Mouse (Mus musculus) forebrain, embryonic 13.5 days (tissue): Measurements from ENCODE around the gene Prkab2. TPM values are rescaled to one million over a fixed set of nuclear protein-coding genes. Genes with fewer than 3 reads are reported as not detected.

Experiments used
- ATAC-seq: fragments of 200-750 bp; cut with Nextera tagmentation; 2 replicates; pipeline ENCODE4 v1.8.0; 2017
- H3K27ac ChIP-seq: fragments of 300-500 bp; sonication (generic); 2 replicates; pipeline ENCODE4 v1.5.1; 2015; ENCODE audit warnings: inconsistent platforms, mild to moderate bottlenecking, moderate library complexity
- H3K27me3 ChIP-seq: fragments of 300-500 bp; sonication (generic); 2 replicates; pipeline ENCODE4 v1.6.1; 2015; ENCODE audit warnings: mild to moderate bottlenecking, inconsistent platforms
- H3K36me3 ChIP-seq: fragments of 300-500 bp; sonication (generic); 2 replicates; pipeline ENCODE4 v1.6.1; 2015; ENCODE audit warnings: mild to moderate bottlenecking, inconsistent platforms; ENCODE audit not compliant: poor library complexity, severe bottlenecking
- H3K4me1 ChIP-seq: fragments of 300-500 bp; sonication (generic); 2 replicates; pipeline ENCODE4 v1.6.1; 2015; ENCODE audit warnings: inconsistent platforms
- H3K4me2 ChIP-seq: fragments of 300-500 bp; sonication (generic); 2 replicates; pipeline ENCODE4 v1.6.1; 2015; ENCODE audit warnings: inconsistent platforms, mild to moderate bottlenecking, moderate library complexity
- H3K4me3 ChIP-seq: fragments of 300-500 bp; sonication (generic); 2 replicates; pipeline ENCODE4 v1.5.1; 2015; ENCODE audit warnings: mild to moderate bottlenecking, inconsistent platforms
- H3K9ac ChIP-seq: fragments of 300-500 bp; sonication (generic); 2 replicates; pipeline ENCODE4 v1.6.1; 2015; ENCODE audit warnings: mild to moderate bottlenecking, inconsistent platforms
- H3K9me3 ChIP-seq: fragments of 300-500 bp; sonication (generic); replicated peaks from 2 replicates; pipeline ENCODE4 v1.6.1; 2016; ENCODE audit warnings: inconsistent platforms
- WGBS: fragments of 180-500 bp; shearing (Covaris S2); methylation state at CpG from one replicate; pipeline ENCODE4 v1.1.7; 2015; 5-methylcytosine and 5-hydroxymethylcytosine counted together
- microRNA-seq: library from miRNA; unstranded; fragments of <30 nt; microRNA quantifications from one replicate; pipeline ENCODE4, GENCODE M21; 2016
- polyA plus RNA-seq: library from polyadenylated mRNA; unstranded; fragments of >200 nt; fragmentation: Nextera tagmentation; extraction: Ambion mirVana; gene quantifications from 2 replicates; pipeline ENCODE4 v1.2.1, GENCODE M21; 2015

Gene Prkab2
- polyA plus RNA-seq, 1 experiment from 2014 or later = 5.6 TPM

DNA sequence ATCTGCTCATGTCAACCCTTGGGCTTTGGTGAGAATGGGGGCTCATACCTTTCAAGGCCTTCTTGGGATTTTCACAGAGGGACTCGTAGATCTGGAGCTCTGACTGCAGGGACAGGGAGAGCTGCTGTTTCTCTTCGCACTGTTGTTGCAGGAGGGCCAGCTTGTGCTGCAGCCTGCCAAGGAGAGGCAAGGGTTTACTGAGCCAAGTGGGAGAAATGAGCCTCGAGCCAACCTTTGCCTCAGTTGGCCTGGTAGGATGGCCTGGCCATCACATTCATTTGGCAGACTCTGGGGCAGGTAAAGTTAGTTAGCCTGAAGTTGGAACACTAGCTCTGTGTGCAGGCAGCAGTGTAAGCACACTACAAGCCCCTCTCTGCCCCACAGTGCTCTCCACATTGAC lies 41.1 kb downstream of the Prkab2 start:
- 73% methylated on average over 3 of the region's 3 CpGs for WGBS
- no peak for ATAC-seq
- no peak overlapping the region for H3K4me2 ChIP-seq
- H3K36me3 ChIP-seq = no peaks in the 10 kb centered on the region; the same call in 1 of the 2 replicates
- H3K4me1 ChIP-seq = no peaks in the 10 kb centered on the region
- H3K27me3 ChIP-seq = no peaks in the 10 kb centered on the region
- no peaks in the 10 kb centered on the region for H3K9me3 ChIP-seq
- H3K9ac ChIP-seq = no peak overlapping the region
- no peak overlapping the region for H3K4me3 ChIP-seq
- no peak overlapping the region for H3K27ac ChIP-seq

DNA sequence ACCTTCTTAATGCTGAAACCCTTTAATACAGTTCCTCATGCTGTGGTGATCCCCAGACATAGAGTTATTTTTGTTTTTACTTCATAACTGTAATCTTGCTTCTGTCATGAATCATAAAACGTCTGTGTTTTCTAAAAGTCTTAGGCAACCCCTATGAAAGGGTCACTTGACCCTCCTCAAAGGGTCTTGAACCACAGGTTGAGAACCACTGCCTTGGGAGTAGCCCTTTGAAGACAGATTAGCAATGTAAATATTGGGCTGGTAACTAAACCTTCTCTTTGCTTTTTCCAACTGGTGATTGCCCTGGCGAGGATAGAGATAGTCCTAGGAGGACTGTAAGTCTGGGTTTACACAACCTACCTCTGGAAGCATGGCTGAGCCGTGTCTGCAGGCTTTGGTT lies 43.2 kb downstream of the Prkab2 start:
- Histone ChIP-seq H3K4me1 (no peaks in the 10 kb centered on the region), H3K27me3 (no peaks in the 10 kb centered on the region), H3K36me3 (no peaks in the 10 kb centered on the region; the same call in 1 of the 2 replicates), H3K9ac (no peak overlapping the region), H3K4me3 (no peak overlapping the region), H3K27ac (no peak overlapping the region), H3K9me3 (no peaks in the 10 kb centered on the region), H3K4me2 (no peak overlapping the region)
- ATAC-seq = no peak
- WGBS = 84% methylated on average over 3 of the region's 3 CpGs

GRCm38 (mm10) chr3:97702448-97703080 lies 44.6 kb downstream of the Prkab2 start:
- no peak overlapping the region for H3K9ac ChIP-seq
- no peak overlapping the region for H3K4me3 ChIP-seq
- no peak overlapping the region for H3K4me2 ChIP-seq
- H3K27ac ChIP-seq = no peak overlapping the region
- H3K27me3 ChIP-seq = no peaks in the 10 kb centered on the region
- no peaks in the 10 kb centered on the region; the same call in 1 of the 2 replicates for H3K36me3 ChIP-seq
- no peaks in the 10 kb centered on the region for H3K9me3 ChIP-seq
- H3K4me1 ChIP-seq = no peaks in the 10 kb centered on the region
- ATAC-seq = no peak
- WGBS = 92% methylated on average over 11 of the region's 11 CpGs

DNA sequence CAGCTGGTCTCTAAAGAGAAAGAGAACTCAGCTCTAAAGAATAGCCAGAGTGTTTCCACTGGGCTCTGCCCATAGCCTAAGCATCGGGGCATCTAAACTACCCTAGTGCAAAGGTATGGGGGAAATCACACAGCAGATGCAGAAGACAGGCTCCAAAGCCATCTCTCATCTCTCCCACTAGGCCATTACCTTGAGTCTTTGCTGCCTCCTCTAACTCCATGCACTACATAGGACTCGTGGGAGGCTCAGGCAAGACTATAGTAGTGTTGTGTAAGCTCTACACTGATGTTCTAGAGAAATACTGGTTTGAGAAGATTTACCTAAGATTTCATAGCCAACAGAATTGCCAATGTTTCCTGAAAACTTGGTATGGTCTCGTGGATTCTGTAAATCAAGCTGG lies 47.5 kb downstream of the Prkab2 start:
- Histone ChIP-seq H3K4me3 (no peak overlapping the region), H3K4me2 (no peak overlapping the region), H3K9ac (no peak overlapping the region), H3K27ac (no peak overlapping the region), H3K27me3 (no peaks in the 10 kb centered on the region), H3K9me3 (no peaks in the 10 kb centered on the region), H3K36me3 (no peaks in the 10 kb centered on the region; the same call in 1 of the 2 replicates), H3K4me1 (no peaks in the 10 kb centered on the region)
- no peak for ATAC-seq
- WGBS = 87% methylated on average over 3 of the region's 3 CpGs

- H3K36me3 ChIP-seq = no peaks in the 10 kb centered on the region; the same call in 1 of the 2 replicates
- no peak overlapping the region for H3K4me3 ChIP-seq
- H3K9me3 ChIP-seq = no peaks in the 10 kb centered on the region
- no peak overlapping the region for H3K27ac ChIP-seq
- no peak overlapping the region for H3K9ac ChIP-seq
- 87% methylated on average over 4 of the region's 4 CpGs for WGBS
- no peak for ATAC-seq
- H3K27me3 ChIP-seq = no peaks in the 10 kb centered on the region
- H3K4me1 ChIP-seq = no peaks in the 10 kb centered on the region
- no peak overlapping the region for H3K4me2 ChIP-seq
Measured at GRCm38 (mm10) chr3:97706561-97706960, 48.6 kb downstream of the Prkab2 start.

GRCm38 (mm10) chr3:97710134-97710533 lies 52.1 kb downstream of the Prkab2 start:
- ATAC-seq = no peak
- no peaks in the 10 kb centered on the region for H3K4me1 ChIP-seq

GRCm38 (mm10) chr3:97710881-97711280 lies 52.9 kb downstream of the Prkab2 start:
- 67% methylated on average over 5 of the region's 5 CpGs for WGBS
- Histone ChIP-seq H3K4me2 (no peak overlapping the region), H3K36me3 (no peaks in the 10 kb centered on the region), H3K27me3 (no peaks in the 10 kb centered on the region), H3K27ac (no peak overlapping the region), H3K9me3 (no peaks in the 10 kb centered on the region), H3K9ac (no peak overlapping the region), H3K4me1 (no peaks in the 10 kb centered on the region), H3K4me3 (no peak overlapping the region)
- ATAC-seq = no peak

More at GRCm38 (mm10) chr3:97710134-97710533, 52.1 kb downstream of the Prkab2 start:
- WGBS = 89% methylated on average over 11 of the region's 11 CpGs
- Histone ChIP-seq H3K27ac (no peak overlapping the region), H3K36me3 (no peaks in the 10 kb centered on the region), H3K4me3 (no peak overlapping the region), H3K9ac (no peak overlapping the region), H3K4me2 (no peak overlapping the region), H3K27me3 (no peaks in the 10 kb centered on the region), H3K9me3 (no peaks in the 10 kb centered on the region)

- Histone ChIP-seq H3K4me1 (no peaks in the 10 kb centered on the region), H3K27me3 (no peaks in the 10 kb centered on the region), H3K27ac (no peak overlapping the region), H3K36me3 (no peaks in the 10 kb centered on the region), H3K4me3 (no peak overlapping the region), H3K9ac (no peak overlapping the region), H3K4me2 (no peak overlapping the region), H3K9me3 (no peaks in the 10 kb centered on the region)
- 76% methylated on average over 1 of the region's 1 CpGs for WGBS
- no peak for ATAC-seq
Measured at GRCm38 (mm10) chr3:97715922-97716321, 57.9 kb downstream of the Prkab2 start.

DNA sequence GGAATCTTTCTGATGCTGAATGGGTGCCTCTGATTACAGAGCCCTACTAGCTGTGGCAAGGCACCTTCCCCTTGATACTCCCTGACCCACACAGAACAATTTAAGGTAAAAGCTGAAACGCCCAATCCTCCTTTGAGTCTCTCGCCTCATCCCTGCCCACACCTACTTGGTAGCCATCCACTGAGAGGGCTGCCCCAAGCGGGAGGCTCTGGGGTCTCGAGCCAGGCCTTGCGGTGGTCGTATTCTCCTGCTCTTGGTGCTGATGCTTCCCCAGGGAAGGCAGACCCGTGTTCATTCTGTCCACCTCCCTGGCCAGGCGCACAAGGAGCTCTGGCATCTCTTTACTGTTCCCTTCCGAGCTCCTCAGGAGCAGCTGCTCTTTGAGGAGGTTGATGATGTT lies 61.1 kb downstream of the Prkab2 start:
- Histone ChIP-seq H3K27ac (no peak overlapping the region), H3K4me2 (no peak overlapping the region), H3K36me3 (no peaks in the 10 kb centered on the region), H3K9me3 (peaks cover 6% of the 10 kb centered on the region; the same call in 1 of the 2 replicates), H3K27me3 (no peaks in the 10 kb centered on the region), H3K9ac (no peak overlapping the region), H3K4me1 (no peaks in the 10 kb centered on the region), H3K4me3 (no peak overlapping the region)
- 87% methylated on average over 9 of the region's 9 CpGs for WGBS
- no peak for ATAC-seq

Small RNA genes within 50 kb of the gene (microRNA-seq; reads per million reads assigned to microRNA genes)
- not detected for gene Mir7225

Other genes with a start within 250 kb of the Prkab2 start
- gene Olfr1402, start 236.2 kb upstream of the Prkab2 start, polyA plus RNA-seq = not detected in 2 replicates
- 10.6 and 11.9 TPM in 2 replicates for gene Chd1l, start 48.0 kb upstream of the Prkab2 start, polyA plus RNA-seq
- gene Fmo5, start 29.4 kb upstream of the Prkab2 start, polyA plus RNA-seq = 0.39 and 0.43 TPM in 2 replicates
- not detected in 2 replicates for gene Gm17651, start 16.5 kb downstream of the Prkab2 start, polyA plus RNA-seq
- 37.3 and 46.1 TPM in 2 replicates for gene Pde4dip, start 230.5 kb downstream of the Prkab2 start, polyA plus RNA-seq
- gene Sec22b, start 243.0 kb downstream of the Prkab2 start, polyA plus RNA-seq = 106 and 117 TPM in 2 replicates